7 mouse cellular contexts compared by ENCODE assay signal in genomic region chr7:35754033-35754885, GRCm38 (mm10). TPM values are rescaled to one million over a fixed set of nuclear protein-coding genes. Genes with fewer than 3 reads are reported as not detected.
DNase-seq lines count a peak whose midpoint lies in the region; ATAC-seq lines count a peak whose summit lies in the region.

Gene Dpy19l3 (minus strand): TSS chr7:35754454.

- intact Hi-C loops in left cerebral cortex, postnatal 4 days (cut with DNase I), result loop anchor here (5.0 kb wide), 1 partner anchor 82 kb away; no protein-coding TSS in a partner anchor

- H3K27me3 ChIP-seq in intestine, embryonic 16.5 days (replicated peaks; ENCODE audit: control insufficient read depth, insufficient read depth, low read length), result no peaks in the 10 kb centered on the region
- H3K27me3 ChIP-seq in midbrain, embryonic 12.5 days, result peaks cover 17% of the 10 kb centered on the region; the same call in 1 of the 2 replicates

- under 1% methylated on average over 66 of the region's 70 CpGs for WGBS in intestine, embryonic 16.5 days
- WGBS in midbrain, embryonic 12.5 days, result under 1% methylated on average over 70 of the region's 70 CpGs

- peak within 1 kb of the TSS; percentile 85 for H3K4me3 ChIP-seq in intestine, embryonic 16.5 days (ENCODE audit: low read length)
- H3K4me3 ChIP-seq in midbrain, embryonic 12.5 days, result peak within 1 kb of the TSS; percentile 83

- peaks cover 7% of the 10 kb centered on the region; the same call in 1 of the 2 replicates for H3K4me1 ChIP-seq in intestine, embryonic 16.5 days (ENCODE audit: control insufficient read depth, insufficient read depth, low read length)
- H3K4me1 ChIP-seq in midbrain, embryonic 12.5 days, result peaks cover 21% of the 10 kb centered on the region

- peak within 1 kb of the TSS; percentile 81 for H3K9ac ChIP-seq in intestine, embryonic 16.5 days (ENCODE audit: low read depth, low read length)
- peak within 1 kb of the TSS; percentile 80 for H3K9ac ChIP-seq in midbrain, embryonic 12.5 days (replicated peaks)

- peak within 1 kb of the TSS; percentile 46 for H3K27ac ChIP-seq in intestine, embryonic 16.5 days (ENCODE audit: low read length)
- H3K27ac ChIP-seq in midbrain, embryonic 12.5 days (replicated peaks), result peak within 1 kb of the TSS; percentile 39

- peak; percentile 98 for ATAC-seq in intestine, embryonic 16.5 days
- ATAC-seq in midbrain, embryonic 12.5 days (ENCODE audit: low FRiP score, low read depth), result peak; percentile 97

- DNase-seq in adrenal gland, postnatal 14 days, result peak; percentile 96
- peak; percentile 96 for DNase-seq in embryo, embryonic 9.5 days (ENCODE audit: extremely low spot score)
- DNase-seq in gastrocnemius, postnatal 4 days (ENCODE audit: low spot score in 2 of 2), result peak; percentile 88
- peak; percentile 90 for DNase-seq in left cerebral cortex, postnatal 4 days
- peak; percentile 54 for DNase-seq in skeletal muscle tissue, adult 2 months (ENCODE audit: low read depth, low spot score)

- no peaks in the 10 kb centered on the region for H3K9me3 ChIP-seq in intestine, embryonic 16.5 days (ENCODE audit: control insufficient read depth, low read length)
- no peaks in the 10 kb centered on the region for H3K9me3 ChIP-seq in midbrain, embryonic 12.5 days

- peak within 1 kb of the TSS; percentile 96 for H3K4me2 ChIP-seq in intestine, embryonic 16.5 days (ENCODE audit: low read depth, low read length)
- peak within 1 kb of the TSS; percentile 97 for H3K4me2 ChIP-seq in midbrain, embryonic 12.5 days (replicated peaks)

- no peaks in the 10 kb centered on the region for H3K36me3 ChIP-seq in intestine, embryonic 16.5 days (ENCODE audit: control insufficient read depth, insufficient read depth, low read length)
- peaks cover 21% of the 10 kb centered on the region for H3K36me3 ChIP-seq in midbrain, embryonic 12.5 days

RNA-seq across cellular contexts. Expression of gene Dpy19l3, which starts in this region (rescaled TPM):
- total RNA-seq in adrenal gland, postnatal 14 days (2021), result 30.2 and 35.9 TPM in 2 replicates
- 10 to 100 TPM; 19.1 to 23.2 TPM for total RNA-seq in gastrocnemius, postnatal 4 days (2021)
- 11.7 and 13.5 TPM in 2 replicates for polyA plus RNA-seq in intestine, embryonic 16.5 days (2015; fragmentation: Nextera tagmentation; extraction: Ambion mirVana)
- total RNA-seq in left cerebral cortex, postnatal 4 days (2021), result 10 to 100 TPM; 61.0 to 65.0 TPM
- polyA plus RNA-seq in midbrain, embryonic 12.5 days (2016; fragmentation: Nextera tagmentation; extraction: Ambion mirVana), result 39.2 and 44.8 TPM in 2 replicates

Comparison
In these comparisons a context has a peak if more than half of its experiments do, and no peak if none do; other contexts are left out.
1. Peak in every context shown above with its lines: DNase-seq, ATAC-seq, H3K4me3 ChIP-seq and H3K27ac ChIP-seq.